Mouse (Mus musculus) embryonic facial prominence, embryonic 14.5 days (tissue): ENCODE results near the gene Th. TPM values are rescaled to one million over a fixed set of nuclear protein-coding genes. Genes with fewer than 3 reads are reported as not detected.

ENCODE experiments used
- ATAC-seq: fragments of 200-750 bp; cut with Nextera tagmentation; 2 replicates; pipeline ENCODE4 v1.8.0; 2017; ENCODE audit warnings: low read depth, moderate number of reproducible peaks, moderate TSS enrichment
- DNase-seq: peaks from one replicate; pipeline ENCODE4 v3.0.0-alpha.2; 2015; ENCODE audit warnings: low spot score
- H3K27ac ChIP-seq: fragments of 300-500 bp; sonication (generic); replicated peaks from 2 replicates; pipeline ENCODE4 v1.5.1; 2014; ENCODE audit warnings: low read depth, mild to moderate bottlenecking, low read length, moderate library complexity
- H3K27me3 ChIP-seq: fragments of 300-500 bp; sonication (generic); replicated peaks from 2 replicates; pipeline ENCODE4 v1.6.1; 2014; ENCODE audit warnings: low read length; ENCODE audit not compliant: control insufficient read depth, insufficient read depth
- H3K36me3 ChIP-seq: fragments of 300-500 bp; sonication (generic); 2 replicates; pipeline ENCODE4 v1.6.1; 2014; ENCODE audit warnings: low read length, mixed read lengths; ENCODE audit not compliant: control insufficient read depth, insufficient read depth
- H3K4me1 ChIP-seq: fragments of 300-500 bp; sonication (generic); 2 replicates; pipeline ENCODE4 v1.6.1; 2014; ENCODE audit warnings: antibody characterized with exemption, low read length; ENCODE audit not compliant: control insufficient read depth, insufficient read depth
- H3K4me2 ChIP-seq: fragments of 300-500 bp; sonication (generic); 2 replicates; pipeline ENCODE4 v1.6.1; 2014; ENCODE audit warnings: low read depth, mild to moderate bottlenecking, low read length, moderate library complexity, mixed read lengths
- H3K4me3 ChIP-seq: fragments of 300-500 bp; sonication (generic); 2 replicates; pipeline ENCODE4 v1.5.1; 2014; ENCODE audit warnings: low read depth, mild to moderate bottlenecking, low read length
- H3K9ac ChIP-seq: fragments of 300-500 bp; sonication (generic); 2 replicates; pipeline ENCODE4 v1.6.1; 2014; ENCODE audit warnings: low read depth, mild to moderate bottlenecking, low read length, moderate library complexity, mixed read lengths
- H3K9me3 ChIP-seq: fragments of 300-500 bp; sonication (generic); 2 replicates; pipeline ENCODE4 v1.6.1; 2016; ENCODE audit warnings: low read length; ENCODE audit not compliant: control insufficient read depth
- WGBS: fragments of 180-500 bp; shearing (Covaris S2); extraction: QIAGEN DNeasy Blood & Tissue Kit; methylation state at CpG from one replicate; pipeline ENCODE4 v1.1.7; 2014; 5-methylcytosine and 5-hydroxymethylcytosine counted together
- polyA plus RNA-seq: library from polyadenylated mRNA; unstranded; fragments of >200 nt; fragmentation: Nextera tagmentation; extraction: Ambion mirVana; gene quantifications from 2 replicates; pipeline ENCODE4 v1.2.1, GENCODE M21; 2014

The Th gene
- polyA plus RNA-seq, 1 experiment from 2014 or later, result 7.3 TPM

DNA sequence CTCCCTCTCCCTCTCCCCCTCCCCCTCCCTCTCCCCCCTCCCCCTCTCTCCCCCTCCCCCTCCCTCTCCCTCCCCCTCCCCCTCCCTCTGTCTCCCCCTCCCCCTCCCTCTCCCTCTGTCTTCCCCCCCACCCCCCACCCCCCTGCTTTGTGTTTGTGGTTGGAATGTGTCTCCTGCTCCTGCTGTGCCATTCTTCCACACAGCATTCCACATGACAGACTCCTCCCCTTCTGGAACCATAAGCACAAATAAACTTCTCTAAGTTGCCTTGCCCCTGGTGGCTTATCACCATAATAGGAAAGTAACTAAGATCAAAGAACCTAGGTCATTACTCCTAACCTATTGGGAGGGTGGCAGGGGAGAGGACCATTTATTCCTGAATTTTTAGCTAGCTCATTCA is 6.7 kb upstream of the Th start:
- no peak overlapping the region for H3K27ac ChIP-seq
- ATAC-seq, result no peak

DNA sequence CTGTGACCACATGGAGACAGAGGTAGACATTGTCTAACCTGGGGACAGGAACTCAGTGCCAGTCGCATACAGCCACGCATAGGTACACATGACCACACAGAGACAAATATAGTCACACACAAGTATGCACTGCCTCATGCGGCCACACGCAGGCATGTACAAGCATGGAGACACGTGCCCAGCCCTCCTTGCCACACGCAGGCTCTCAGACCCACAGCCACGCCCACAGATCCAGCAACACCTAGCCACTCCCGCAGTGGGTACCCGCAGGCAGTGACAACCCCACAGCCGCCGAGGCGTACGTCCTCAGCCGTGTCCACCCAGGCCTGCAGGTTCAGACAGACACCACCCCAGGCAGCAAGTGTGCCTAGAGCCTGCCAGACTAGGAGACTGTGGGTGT is 4.8 kb upstream of the Th start:
- DNase-seq (peak; percentile 12), ATAC-seq (no peak)
- Histone ChIP-seq H3K4me2 (no peak overlapping the region), H3K27me3 (no peaks in the 10 kb centered on the region), H3K9me3 (no peaks in the 10 kb centered on the region), H3K9ac (no peak overlapping the region), H3K27ac (no peak overlapping the region), H3K4me3 (no peak overlapping the region), H3K4me1 (no peaks in the 10 kb centered on the region), H3K36me3 (no peaks in the 10 kb centered on the region)
- 85% methylated on average over 14 of the region's 14 CpGs for WGBS

More for the DNA sequence above, 6.7 kb upstream of the Th start:
- Histone ChIP-seq H3K4me1 (no peaks in the 10 kb centered on the region), H3K9me3 (no peaks in the 10 kb centered on the region), H3K27me3 (no peaks in the 10 kb centered on the region), H3K4me3 (no peak overlapping the region), H3K4me2 (no peak overlapping the region), H3K9ac (no peak overlapping the region), H3K36me3 (no peaks in the 10 kb centered on the region)
- DNase-seq, result no peak

DNA sequence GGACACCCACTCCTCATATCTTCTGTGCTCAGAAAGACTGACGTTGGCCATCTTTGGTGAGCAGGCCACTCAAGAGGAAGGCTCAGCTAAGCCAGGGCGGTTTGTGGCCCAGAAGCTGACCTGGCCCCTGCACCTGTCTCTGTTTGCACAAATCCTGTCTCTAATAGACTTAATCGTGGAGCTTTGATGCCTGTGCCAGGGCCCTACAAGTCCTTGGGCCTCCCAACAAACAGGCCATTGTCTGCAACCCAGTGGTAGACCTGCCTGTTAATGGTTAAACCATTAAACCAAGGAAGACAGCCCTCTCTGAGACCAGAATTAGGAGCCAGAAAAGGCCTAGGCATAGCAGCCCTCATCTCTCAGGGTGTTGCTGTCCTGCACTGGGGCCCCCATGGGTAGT is 1.5 kb upstream of the Th start:
- H3K9ac ChIP-seq, result no peak overlapping the region
- H3K4me3 ChIP-seq, result no peak overlapping the region
- H3K27ac ChIP-seq, result no peak overlapping the region
- no peaks in the 10 kb centered on the region for H3K36me3 ChIP-seq
- H3K9me3 ChIP-seq, result no peaks in the 10 kb centered on the region
- no peaks in the 10 kb centered on the region for H3K4me1 ChIP-seq
- DNase-seq (no peak), ATAC-seq (no peak)
- WGBS, result 66% methylated on average over 3 of the region's 3 CpGs
- no peaks in the 10 kb centered on the region for H3K27me3 ChIP-seq
- no peak overlapping the region for H3K4me2 ChIP-seq

GRCm38 (mm10) chr7:142929516-142929915 is 1.4 kb downstream of the Th start:
- Histone ChIP-seq H3K4me2 (no peak overlapping the region), H3K9ac (no peak overlapping the region), H3K4me3 (no peak overlapping the region), H3K27ac (no peak overlapping the region), H3K4me1 (no peaks in the 10 kb centered on the region), H3K36me3 (no peaks in the 10 kb centered on the region), H3K9me3 (no peaks in the 10 kb centered on the region), H3K27me3 (no peaks in the 10 kb centered on the region)
- no peak for DNase-seq
- ATAC-seq, result no peak
- WGBS, result 68% methylated on average over 2 of the region's 2 CpGs

DNA sequence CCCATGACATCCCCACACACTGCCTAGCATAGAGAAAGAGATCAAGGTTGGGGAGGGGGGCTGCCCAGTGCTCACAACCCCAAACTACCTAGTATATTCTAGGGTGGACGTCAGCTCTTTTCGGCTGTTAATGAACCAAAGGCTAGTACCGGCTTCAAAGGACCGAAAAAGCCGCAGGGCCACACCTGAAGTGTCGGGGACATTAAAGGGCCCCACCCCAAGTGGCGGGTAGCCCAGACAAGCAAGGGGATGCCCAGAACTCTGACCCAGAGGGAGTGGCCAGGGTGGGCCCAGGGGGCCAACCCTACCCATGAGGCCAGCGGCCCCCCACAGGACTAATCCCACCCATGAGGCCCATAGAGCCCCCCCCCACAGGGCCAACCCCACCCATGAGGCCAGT is 3.6 kb downstream of the Th start:
- Histone ChIP-seq H3K4me1 (no peaks in the 10 kb centered on the region), H3K27me3 (no peaks in the 10 kb centered on the region), H3K4me3 (no peak overlapping the region), H3K27ac (no peak overlapping the region), H3K36me3 (no peaks in the 10 kb centered on the region), H3K9ac (no peak overlapping the region), H3K9me3 (no peaks in the 10 kb centered on the region), H3K4me2 (no peak overlapping the region)
- DNase-seq (no peak), ATAC-seq (no peak)
- 87% methylated on average over 8 of the region's 8 CpGs for WGBS

DNA sequence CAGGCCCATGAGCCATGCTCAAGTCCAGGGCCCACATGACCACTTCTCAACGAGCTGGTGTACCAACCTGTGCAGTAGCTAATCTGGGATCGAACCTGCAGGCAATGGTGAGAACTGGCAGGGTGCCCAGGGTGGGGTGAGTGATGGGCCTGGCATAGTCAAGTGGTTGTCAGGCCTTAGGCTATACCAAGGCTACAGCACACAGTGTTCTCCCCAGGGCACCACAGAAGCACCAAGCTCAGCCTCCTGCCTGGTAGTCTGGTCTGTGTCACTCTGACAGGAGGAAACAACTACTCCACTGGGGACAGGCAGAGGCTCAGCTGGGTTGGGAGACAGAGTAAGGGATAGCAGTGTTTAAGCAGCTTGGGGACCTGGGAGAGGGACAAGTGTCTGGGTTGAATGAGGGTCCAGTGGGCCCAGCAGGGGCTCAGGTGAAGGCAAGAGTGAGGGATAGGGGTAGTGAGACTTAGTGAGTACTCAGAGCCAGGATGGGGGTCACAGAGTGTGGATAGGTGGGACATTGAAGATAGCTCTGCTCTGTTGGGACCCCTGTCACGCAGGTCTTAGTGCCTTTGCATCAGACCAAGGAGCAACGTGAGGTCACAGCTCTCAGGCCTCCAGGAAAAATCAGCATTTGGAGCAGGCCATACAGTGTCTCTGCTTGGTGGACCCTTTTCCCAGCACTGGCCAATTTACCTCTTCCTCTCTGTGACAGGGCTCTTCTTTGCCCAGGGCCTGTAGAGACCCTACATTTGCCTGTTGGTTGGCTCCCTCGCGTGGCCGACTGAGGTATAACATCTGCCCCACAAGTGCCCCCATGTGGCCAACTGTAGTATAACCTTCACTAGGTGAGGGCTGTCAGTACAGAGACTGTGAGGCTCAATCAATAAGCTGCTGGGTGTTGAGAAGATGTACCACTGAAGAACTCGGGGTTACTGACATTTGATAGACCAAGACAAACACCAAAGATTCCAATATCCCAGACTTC is 12.0 kb downstream of the Th start:
- WGBS, result 21% methylated on average over 7 of the region's 8 CpGs
- Histone ChIP-seq H3K36me3 (no peaks in the 10 kb centered on the region), H3K9me3 (no peaks in the 10 kb centered on the region), H3K27me3 (no peaks in the 10 kb centered on the region), H3K9ac (no peak overlapping the region), H3K27ac (no peak overlapping the region), H3K4me1 (no peaks in the 10 kb centered on the region), H3K4me3 (no peak overlapping the region), H3K4me2 (no peak overlapping the region)
- peak; percentile 79 for ATAC-seq
- peak; percentile 31 for DNase-seq

- H3K36me3 ChIP-seq, result no peaks in the 10 kb centered on the region
- WGBS, result 86% methylated on average over 5 of the region's 5 CpGs
- no peaks in the 10 kb centered on the region for H3K4me1 ChIP-seq
- no peak overlapping the region for H3K9ac ChIP-seq
- H3K4me2 ChIP-seq, result no peak overlapping the region
- no peak overlapping the region for H3K4me3 ChIP-seq
- DNase-seq (no peak), ATAC-seq (no peak)
- no peaks in the 10 kb centered on the region for H3K27me3 ChIP-seq
- H3K9me3 ChIP-seq, result no peaks in the 10 kb centered on the region
- H3K27ac ChIP-seq, result no peak overlapping the region
Measured at GRCm38 (mm10) chr7:142917659-142918058, 13.3 kb downstream of the Th start.

DNA sequence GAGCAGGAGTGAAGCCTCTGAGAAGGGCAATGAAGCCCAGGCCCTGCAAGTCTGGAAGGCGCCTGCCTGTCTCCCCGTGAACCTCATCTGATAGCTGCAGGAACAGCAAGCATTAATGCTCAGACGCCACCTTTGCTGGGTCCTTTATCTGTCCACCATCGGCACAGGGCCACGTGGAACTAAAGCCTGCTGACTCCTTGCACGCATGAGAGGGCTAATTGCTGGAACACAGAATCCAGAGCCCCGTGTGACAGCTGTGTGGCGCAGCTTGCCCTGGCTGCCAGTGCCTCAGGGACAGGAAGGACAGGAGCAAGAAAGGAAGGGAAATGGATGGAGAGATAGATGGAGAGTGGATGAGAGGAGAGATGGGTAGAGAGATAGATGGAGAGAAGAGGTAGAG is 14.8 kb downstream of the Th start:
- Histone ChIP-seq H3K27ac (no peak overlapping the region), H3K4me2 (no peak overlapping the region), H3K4me3 (no peak overlapping the region), H3K27me3 (no peaks in the 10 kb centered on the region), H3K36me3 (no peaks in the 10 kb centered on the region), H3K9ac (no peak overlapping the region), H3K4me1 (no peaks in the 10 kb centered on the region), H3K9me3 (no peaks in the 10 kb centered on the region)
- 36% methylated on average over 8 of the region's 8 CpGs for WGBS
- ATAC-seq, result peak; percentile 41; the same call in 1 of the 2 replicates
- DNase-seq, result peak; percentile 38

- H3K4me3 ChIP-seq, result no peak overlapping the region
- no peaks in the 10 kb centered on the region for H3K27me3 ChIP-seq
- DNase-seq, result no peak
- no peaks in the 10 kb centered on the region for H3K9me3 ChIP-seq
- WGBS, result 76% methylated on average over 2 of the region's 2 CpGs
- no peak overlapping the region for H3K27ac ChIP-seq
- H3K4me1 ChIP-seq, result no peaks in the 10 kb centered on the region
- no peaks in the 10 kb centered on the region for H3K36me3 ChIP-seq
- H3K4me2 ChIP-seq, result no peak overlapping the region
- no peak overlapping the region for H3K9ac ChIP-seq
- no peak for ATAC-seq
Measured at GRCm38 (mm10) chr7:142911682-142912081, 19.2 kb downstream of the Th start.
